Comparison of ENCODE assay signal across 12 mouse cellular contexts in the genomic region with DNA sequence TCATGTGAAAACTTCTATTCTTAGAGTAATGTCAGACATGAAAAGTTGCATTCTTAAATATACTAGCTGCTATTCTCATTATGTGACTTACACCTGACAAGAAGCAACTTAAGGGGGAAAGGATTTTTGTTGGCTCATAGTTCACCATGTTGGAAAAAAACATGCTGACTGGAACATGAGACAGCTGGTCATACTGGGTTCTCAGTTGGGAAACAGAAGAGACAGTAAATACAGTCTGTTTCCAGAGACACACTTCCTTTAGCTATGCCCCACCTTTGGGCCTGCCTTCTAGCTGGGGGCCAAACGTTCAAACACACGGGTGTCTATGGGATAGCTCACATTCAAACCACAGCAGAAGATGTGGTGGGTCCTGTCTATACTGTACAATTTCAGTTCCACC. TPM values are rescaled to one million over a fixed set of nuclear protein-coding genes. Genes with fewer than 3 reads are reported as not detected.
DNase-seq lines count a peak whose midpoint lies in the region; ATAC-seq and TF ChIP-seq lines count a peak whose summit lies in the region.
"Had no signal": no experiment of that assay in that cellular context is flagged by ENCODE, and none has a peak within 500 bp of the region (broad histone marks: within the 10 kb centered on the region; RNA-seq: fewer than 3 reads in every experiment).

No protein-coding gene starts in this region.

- intact Hi-C loops in heart, postnatal 10 days (cut with DNase I): no loop called here
- intact Hi-C loops in left cerebral cortex, adult 2 months (cut with DNase I): no loop called here

- no peak for TF ChIP-seq CTCF in left cerebral cortex, adult 2 months (IDR thresholded peaks at IDR 0.05)

- WGBS in heart, embryonic 12.5 days: 73% methylated on average over 2 of the region's 2 CpGs
- 76% methylated on average over 2 of the region's 2 CpGs for WGBS in embryonic facial prominence, embryonic 11.5 days
- WGBS in hindbrain, embryonic 12.5 days: 53% methylated on average over 2 of the region's 2 CpGs
- WGBS in midbrain, embryonic 13.5 days: 51% methylated on average over 2 of the region's 2 CpGs

- H3K36me3 ChIP-seq in heart, embryonic 12.5 days: peaks cover 3% of the 10 kb centered on the region; the same call in 1 of the 2 replicates
- no peaks in the 10 kb centered on the region for H3K36me3 ChIP-seq in embryonic facial prominence, embryonic 11.5 days (replicated peaks; ENCODE audit: control insufficient read depth, insufficient read depth, low read depth, low read length)
- H3K36me3 ChIP-seq in hindbrain, embryonic 12.5 days: no peaks in the 10 kb centered on the region
- H3K36me3 ChIP-seq in midbrain, embryonic 13.5 days: 0 out of 2 replicates have a peak, but pooled peaks cover 3% of the 10 kb centered on the region

- peak overlapping the region; percentile 79 for H3K27ac ChIP-seq in heart, embryonic 12.5 days (ENCODE audit: poor library complexity, severe bottlenecking)
- H3K27ac ChIP-seq in embryonic facial prominence, embryonic 11.5 days (replicated peaks; ENCODE audit: low read depth, low read length): 0 out of 2 replicates have a peak overlapping the region, but pooled peaks have one; percentile 41
- peak overlapping the region; percentile 74 for H3K27ac ChIP-seq in hindbrain, embryonic 12.5 days
- H3K27ac ChIP-seq in midbrain, embryonic 13.5 days: peak overlapping the region; percentile 79
- no peak overlapping the region for H3K27ac ChIP-seq in left cerebral cortex, adult 2 months
- H3K27ac ChIP-seq: liver, embryonic 14.5 days had no signal

- H3K4me1 ChIP-seq in heart, embryonic 12.5 days (replicated peaks): peaks cover 48% of the 10 kb centered on the region
- no peaks in the 10 kb centered on the region for H3K4me1 ChIP-seq in embryonic facial prominence, embryonic 11.5 days (ENCODE audit: control insufficient read depth, insufficient read depth, low read length)
- H3K4me1 ChIP-seq in hindbrain, embryonic 12.5 days: peaks cover 71% of the 10 kb centered on the region
- peaks cover 75% of the 10 kb centered on the region for H3K4me1 ChIP-seq in midbrain, embryonic 13.5 days (replicated peaks)

- no peak overlapping the region for H3K4me2 ChIP-seq in heart, embryonic 12.5 days
- H3K4me2 ChIP-seq in embryonic facial prominence, embryonic 11.5 days (ENCODE audit: low read depth, low read length): no peak overlapping the region
- no peak overlapping the region for H3K4me2 ChIP-seq in hindbrain, embryonic 12.5 days (replicated peaks)
- no peak overlapping the region for H3K4me2 ChIP-seq in midbrain, embryonic 13.5 days (replicated peaks)

- H3K27me3 ChIP-seq in heart, embryonic 12.5 days (replicated peaks): no peaks in the 10 kb centered on the region
- no peaks in the 10 kb centered on the region for H3K27me3 ChIP-seq in embryonic facial prominence, embryonic 11.5 days (ENCODE audit: control insufficient read depth, insufficient read depth, low read length)
- H3K27me3 ChIP-seq in hindbrain, embryonic 12.5 days: no peaks in the 10 kb centered on the region
- no peaks in the 10 kb centered on the region for H3K27me3 ChIP-seq in midbrain, embryonic 13.5 days
- H3K27me3 ChIP-seq: Patski had no signal

- no peak overlapping the region for H3K9ac ChIP-seq in heart, embryonic 12.5 days
- H3K9ac ChIP-seq in embryonic facial prominence, embryonic 11.5 days (replicated peaks; ENCODE audit: low read length): no peak overlapping the region
- no peak overlapping the region for H3K9ac ChIP-seq in hindbrain, embryonic 12.5 days
- no peak overlapping the region for H3K9ac ChIP-seq in midbrain, embryonic 13.5 days (replicated peaks)
- H3K9ac ChIP-seq: liver, embryonic 14.5 days had no signal

- H3K4me3 ChIP-seq in heart, embryonic 12.5 days: no peak overlapping the region
- H3K4me3 ChIP-seq in embryonic facial prominence, embryonic 11.5 days (ENCODE audit: low read depth, low read length): no peak overlapping the region
- H3K4me3 ChIP-seq in hindbrain, embryonic 12.5 days: no peak overlapping the region
- H3K4me3 ChIP-seq in midbrain, embryonic 13.5 days (replicated peaks): no peak overlapping the region
- H3K4me3 ChIP-seq in left cerebral cortex, adult 2 months: no peak overlapping the region

- no peak for DNase-seq in heart, postnatal 10 days
- no peak for DNase-seq in embryonic facial prominence, embryonic 11.5 days (ENCODE audit: low spot score)
- no peak for DNase-seq in left cerebral cortex, adult 2 months (ENCODE audit: extremely low spot score in 1 of 2, low spot score in 2 of 2)
- no peak for DNase-seq in right cerebral cortex, postnatal 10 days (ENCODE audit: low spot score in 2 of 2)
- DNase-seq: adrenal gland, postnatal 25 days; kidney, adult 8-10 months had no signal

- H3K9me3 ChIP-seq in heart, embryonic 12.5 days (replicated peaks): no peaks in the 10 kb centered on the region
- no peaks in the 10 kb centered on the region for H3K9me3 ChIP-seq in embryonic facial prominence, embryonic 11.5 days (replicated peaks; ENCODE audit: control insufficient read depth, low read length)
- no peaks in the 10 kb centered on the region for H3K9me3 ChIP-seq in hindbrain, embryonic 12.5 days (replicated peaks)
- H3K9me3 ChIP-seq in midbrain, embryonic 13.5 days: no peaks in the 10 kb centered on the region

- no peak for ATAC-seq in heart, embryonic 12.5 days (ENCODE audit: insufficient number of reproducible peaks, low FRiP score)
- no peak for ATAC-seq in embryonic facial prominence, embryonic 11.5 days (replicated peaks; ENCODE audit: insufficient number of reproducible peaks, low FRiP score, low TSS enrichment, low read depth)
- ATAC-seq in hindbrain, embryonic 12.5 days (ENCODE audit: low FRiP score): no peak
- ATAC-seq in midbrain, embryonic 13.5 days: no peak
- ATAC-seq in frontal cortex, adult (ENCODE audit: low TSS enrichment): no peak
- ATAC-seq: Patski had no signal

RNA-seq across cellular contexts. Expression of a gene that starts 12.7 kb away (rescaled TPM):
- 14.5 and 19.7 TPM in 2 replicates for polyA plus RNA-seq in heart, embryonic 12.5 days (2016; fragmentation: Nextera tagmentation; extraction: Ambion mirVana)
- total RNA-seq in heart, postnatal 10 days (2021): 1 to 10 TPM; 8.3 to 9.3 TPM
- 24.4 and 25.4 TPM in 2 replicates for polyA plus RNA-seq in embryonic facial prominence, embryonic 11.5 days (2014; fragmentation: Nextera tagmentation; extraction: Ambion mirVana)
- 79.3 and 89.4 TPM in 2 replicates for polyA plus RNA-seq in hindbrain, embryonic 12.5 days (2016; fragmentation: Nextera tagmentation; extraction: Ambion mirVana)
- 91.2 and 96.6 TPM in 2 replicates for polyA plus RNA-seq in midbrain, embryonic 13.5 days (2015; fragmentation: Nextera tagmentation; extraction: Ambion mirVana)
- total RNA-seq in left cerebral cortex, adult 2 months (2021): 100 to 1,000 TPM; 135 to 136 TPM

RNA-seq across cellular contexts. Expression of a gene that starts 41.3 kb away (rescaled TPM):
- polyA plus RNA-seq in heart, embryonic 12.5 days (2016; fragmentation: Nextera tagmentation; extraction: Ambion mirVana): 13.2 and 13.9 TPM in 2 replicates
- total RNA-seq in heart, postnatal 10 days (2021): 10 to 100 TPM; 12.4 to 12.9 TPM
- polyA plus RNA-seq in embryonic facial prominence, embryonic 11.5 days (2014; fragmentation: Nextera tagmentation; extraction: Ambion mirVana): 24.3 and 24.7 TPM in 2 replicates
- 17.7 and 19.4 TPM in 2 replicates for polyA plus RNA-seq in hindbrain, embryonic 12.5 days (2016; fragmentation: Nextera tagmentation; extraction: Ambion mirVana)
- 11.8 and 12.2 TPM in 2 replicates for polyA plus RNA-seq in midbrain, embryonic 13.5 days (2015; fragmentation: Nextera tagmentation; extraction: Ambion mirVana)
- 10 to 100 TPM; 11.0 to 11.6 TPM for total RNA-seq in left cerebral cortex, adult 2 months (2021)

RNA-seq across cellular contexts. Expression of a gene that starts 43.5 kb away (rescaled TPM):
- polyA plus RNA-seq in heart, embryonic 12.5 days (2016; fragmentation: Nextera tagmentation; extraction: Ambion mirVana): 27.2 and 28.4 TPM in 2 replicates
- 10 to 100 TPM; 15.1 to 17.0 TPM for total RNA-seq in heart, postnatal 10 days (2021)
- polyA plus RNA-seq in embryonic facial prominence, embryonic 11.5 days (2014; fragmentation: Nextera tagmentation; extraction: Ambion mirVana): 21.2 and 23.9 TPM in 2 replicates
- 21.0 and 26.4 TPM in 2 replicates for polyA plus RNA-seq in hindbrain, embryonic 12.5 days (2016; fragmentation: Nextera tagmentation; extraction: Ambion mirVana)
- 7.9 and 8.2 TPM in 2 replicates for polyA plus RNA-seq in midbrain, embryonic 13.5 days (2015; fragmentation: Nextera tagmentation; extraction: Ambion mirVana)
- total RNA-seq in left cerebral cortex, adult 2 months (2021): 1 to 10 TPM; 9.0 to 9.2 TPM
